Mouse (Mus musculus) lung, postnatal 0 days (tissue): ENCODE data around the gene Lgals9.

Source experiments
- CTCF ChIP-seq: IDR thresholded peaks from 2 replicates; pipeline ENCODE4 v1.5.1; 2016; ENCODE audit warnings: antibody characterized with exemption, mild to moderate bottlenecking
- EP300 ChIP-seq: IDR thresholded peaks from 2 replicates; pipeline ENCODE4 v1.6.1; 2016; ENCODE audit warnings: antibody characterized with exemption, mild to moderate bottlenecking, control low read depth

GRCm38 (mm10) chr11:79016236-79016635 is 31.5 kb upstream of the Lgals9 start:
- no peak for TF ChIP-seq CTCF
- TF ChIP-seq EP300: no peak
